Mouse (Mus musculus) cortical plate, adult 2 months (tissue): ENCODE data around the gene Ccdc146.

Experiments used
- CTCF ChIP-seq: fragments of 200-500 bp; IDR thresholded peaks from 2 replicates; pipeline ENCODE4 v1.5.1; 2011; ENCODE audit warnings: mild to moderate bottlenecking, control low read depth, low read length; ENCODE audit not compliant: insufficient read depth; ENCODE audit errors: extremely low read depth
- POLR2A ChIP-seq: fragments of 200-500 bp; IDR thresholded peaks from 2 replicates; pipeline ENCODE4 v1.6.1; 2011; ENCODE audit warnings: mild to moderate bottlenecking, low read length, control low read depth; ENCODE audit not compliant: insufficient read depth; ENCODE audit errors: extremely low read depth

DNA sequence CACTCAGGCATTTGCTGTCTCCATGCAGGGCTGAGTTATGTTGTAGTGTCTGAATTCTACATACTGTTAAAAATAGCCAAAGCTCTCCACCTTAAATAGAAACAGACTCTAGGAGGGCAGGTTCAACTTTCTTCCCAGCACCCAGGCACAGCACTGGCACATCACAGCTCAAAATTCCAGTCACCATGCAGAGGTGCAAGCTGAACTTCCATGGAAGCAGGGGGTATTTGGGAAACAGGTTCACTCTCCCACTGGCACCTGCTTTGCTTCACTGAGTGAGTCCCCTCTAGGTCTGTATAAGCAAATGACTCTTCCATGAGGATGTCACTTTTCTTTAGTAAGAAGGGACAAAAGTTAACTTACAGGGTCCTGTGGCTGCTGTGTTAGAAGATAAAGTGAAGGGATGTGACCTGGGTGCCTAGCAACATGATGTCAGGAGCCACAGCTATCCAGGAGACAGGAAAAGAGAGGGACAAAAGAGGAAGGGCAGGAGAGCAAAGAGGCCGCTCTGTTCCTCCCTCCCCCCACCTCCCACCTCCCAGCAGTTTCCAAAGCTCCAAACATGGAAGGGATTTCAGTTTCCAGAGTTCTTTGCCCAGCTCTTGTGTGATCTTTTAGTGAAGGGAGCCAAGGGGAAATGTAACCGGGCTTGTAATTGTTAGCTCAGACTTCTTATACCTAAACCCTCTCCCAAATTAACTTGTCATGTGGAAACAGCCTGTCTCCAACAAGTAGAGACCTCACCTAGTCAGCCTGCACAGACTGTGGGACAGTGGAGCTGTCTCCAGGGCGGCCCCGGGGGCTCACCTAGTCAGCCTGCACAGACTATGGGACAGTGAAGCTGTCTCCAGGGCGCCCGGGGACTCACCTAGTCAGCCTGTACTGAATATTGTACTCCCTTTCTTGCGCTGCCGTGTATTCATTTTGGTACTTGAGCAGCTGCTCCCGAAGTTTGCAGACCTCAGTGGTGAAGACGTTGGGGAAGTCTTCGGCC lies 94.5 kb downstream of the Ccdc146 start:
- no peak for TF ChIP-seq POLR2A
- TF ChIP-seq CTCF, result no peak
